Mouse (Mus musculus) spleen, adult 2 months (tissue): ENCODE data around the gene Ang5.
A peak's percentile ranks its signal among the peaks of the same experiment; 100 is the strongest.

Experiments
- CTCF ChIP-seq: fragments of 200-500 bp; IDR thresholded peaks from 2 replicates; pipeline ENCODE4 v1.5.1; 2011; ENCODE audit warnings: mild to moderate bottlenecking, inconsistent platforms; ENCODE audit not compliant: insufficient read depth, insufficient read length, insufficient replicate concordance; ENCODE audit errors: extremely low read depth
- POLR2A ChIP-seq: fragments of 200-500 bp; IDR thresholded peaks from 2 replicates; pipeline ENCODE4 v1.6.1; 2011; ENCODE audit warnings: low read depth, low read length, inconsistent platforms

DNA sequence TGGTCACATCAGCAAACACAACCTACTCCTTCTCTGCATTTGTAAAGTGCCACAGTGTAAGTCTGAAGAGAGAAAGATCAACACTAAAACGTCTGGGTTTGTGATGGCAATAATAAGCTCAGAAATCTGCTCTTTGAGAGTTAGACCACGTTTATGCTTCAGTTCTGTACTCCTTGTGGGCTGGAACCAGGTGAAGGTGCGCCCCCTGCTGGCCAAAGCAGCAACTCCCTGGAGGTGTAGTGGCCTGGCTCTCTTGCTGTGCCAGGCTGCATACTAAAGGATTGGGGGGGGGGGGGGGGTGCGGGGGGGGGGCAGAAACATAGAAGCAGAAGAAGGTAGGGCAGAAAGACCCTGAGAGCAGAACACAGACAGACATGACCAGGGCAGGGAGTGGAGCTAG lies 27.0 kb downstream of the Ang5 start:
- TF ChIP-seq POLR2A: no peak
- TF ChIP-seq CTCF: peak; percentile 50; the same call in 1 of the 2 replicates
